Mouse (Mus musculus): Measurements from ENCODE around the gene Trim60.

Trim60 gene

DNA sequence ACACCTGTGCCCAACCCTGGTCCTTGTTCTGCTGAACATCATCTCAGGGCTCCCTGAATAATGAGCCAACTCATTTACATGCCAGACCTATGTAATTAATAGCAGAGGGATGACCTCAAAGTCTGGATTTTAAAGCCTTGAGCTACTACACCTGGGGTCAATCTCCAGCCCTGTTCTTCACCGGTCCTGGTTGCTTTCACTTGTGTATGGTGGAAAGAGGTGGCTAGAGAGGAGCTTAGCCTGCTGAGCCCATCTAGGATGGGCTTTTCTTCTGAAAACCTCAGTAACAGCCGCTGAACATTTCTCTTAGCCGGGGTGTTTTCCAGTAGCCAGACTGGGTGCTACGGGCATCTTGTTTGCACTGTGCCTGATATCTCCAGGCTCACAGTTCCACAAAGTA, 30.7 kb downstream of the Trim60 start, which contains the start of gene Trim75:
TSS of gene Trim75 (minus strand) at position 101 of the 400 bp plus-strand sequence.
- DNase-seq (ENCODE audit: low spot score) = no peak

DNA sequence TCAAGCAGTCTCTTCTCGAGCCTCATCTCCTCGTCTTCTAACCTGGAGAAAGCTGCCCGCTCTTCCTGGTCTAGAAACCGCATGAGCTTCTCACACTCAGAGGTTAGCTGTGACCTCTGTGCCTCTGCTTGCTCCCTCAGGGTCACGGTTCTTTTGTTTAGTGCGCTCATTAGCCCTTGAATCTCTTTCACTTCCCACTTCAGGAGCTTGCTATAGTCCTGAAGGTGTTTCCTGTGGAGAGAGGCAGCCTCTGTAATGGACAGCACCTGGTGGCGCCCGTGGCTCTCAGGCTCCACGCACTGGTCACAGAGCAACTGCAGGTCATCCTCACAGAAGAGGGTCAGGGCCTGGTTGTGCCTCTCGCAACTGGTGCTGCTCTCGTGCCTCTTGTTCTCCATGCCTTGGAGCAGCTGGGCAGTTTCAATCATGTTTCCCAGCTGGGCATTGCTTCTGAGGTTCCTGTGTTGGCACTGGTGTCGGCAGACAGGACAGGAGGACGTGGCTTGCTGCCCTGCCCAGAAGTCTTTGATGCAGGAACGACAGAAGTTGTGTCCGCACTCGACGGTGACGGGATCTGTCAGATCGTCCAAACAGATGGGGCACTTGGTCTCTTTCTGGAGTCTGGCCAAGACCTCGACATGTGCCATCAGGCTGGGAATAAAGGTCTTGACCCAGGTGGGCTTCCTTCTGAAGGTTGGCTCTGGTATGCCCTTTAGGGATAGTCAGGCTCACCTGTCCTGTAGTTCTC, 35.1 kb downstream of the Trim60 start:
- DNase-seq (ENCODE audit: low spot score) = no peak

DNA sequence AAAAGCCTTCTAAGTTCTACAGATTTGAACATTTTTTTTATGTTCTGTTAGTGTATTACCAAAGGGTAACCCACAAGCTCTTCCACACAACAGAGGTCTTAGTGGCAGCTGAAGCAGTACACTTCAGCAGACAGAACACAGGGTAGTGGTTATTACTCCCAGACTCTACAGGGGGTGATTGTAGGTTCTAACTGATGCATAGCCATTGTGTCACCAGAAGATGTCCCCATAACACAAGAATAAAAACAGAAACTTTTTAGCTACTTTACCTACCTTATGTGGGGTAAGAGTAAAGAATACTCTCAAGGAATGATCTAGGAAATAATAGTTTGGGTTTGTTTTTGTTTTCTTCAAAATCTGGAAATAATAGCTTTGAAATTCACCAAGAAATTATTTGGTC, 55.5 kb downstream of the Trim60 start:
- no peak for DNase-seq (ENCODE audit: low spot score)

DNA sequence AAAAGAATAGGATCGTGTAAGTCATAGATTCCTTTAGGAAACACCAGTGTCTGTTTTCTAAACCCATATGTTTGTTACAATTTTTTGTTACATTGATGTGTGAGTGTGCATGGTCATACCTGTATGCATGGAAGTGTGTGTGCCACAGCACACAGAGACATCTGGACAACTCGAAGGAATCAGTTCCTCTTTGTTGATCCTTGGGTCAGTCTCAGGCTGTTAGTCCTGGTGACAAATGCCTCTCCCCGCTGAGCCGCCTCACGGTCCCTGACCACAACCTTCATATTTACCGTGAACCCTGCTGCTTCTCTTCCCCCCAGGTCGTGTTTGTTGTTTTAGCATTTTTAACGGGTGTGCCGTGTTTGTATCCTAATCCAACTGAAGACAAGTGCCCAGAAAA, 59.4 kb downstream of the Trim60 start:
- no peak for DNase-seq (ENCODE audit: low spot score)

DNA sequence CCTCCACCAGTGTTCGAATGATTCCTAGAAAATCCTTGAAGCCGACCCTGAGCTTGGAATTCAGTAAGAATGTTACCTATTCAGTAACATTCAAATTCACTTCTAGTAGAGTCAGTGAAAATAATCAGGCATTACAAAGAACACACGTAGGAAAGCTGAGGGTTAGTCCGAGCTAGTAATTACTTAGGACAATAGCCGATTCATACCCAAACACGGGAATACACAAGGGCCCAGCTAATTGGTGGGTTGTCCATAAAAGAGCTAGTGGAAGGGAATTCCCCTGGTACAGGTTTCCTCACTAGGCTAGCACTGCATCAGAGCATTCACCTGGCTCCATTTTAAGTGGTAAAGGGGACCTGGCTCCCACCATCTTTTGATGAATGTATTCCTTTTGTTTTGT, 66.3 kb downstream of the Trim60 start:
- no peak for DNase-seq (ENCODE audit: low spot score)
